Mouse (Mus musculus): ENCODE measurements around the gene Tsen15. TPM values are rescaled to one million over a fixed set of nuclear protein-coding genes. Genes with fewer than 3 reads are reported as not detected.

Gene Tsen15
- 47.0 and 56.3 TPM in 2 replicates for polyA plus RNA-seq (2015; fragmentation: Nextera tagmentation; extraction: Ambion mirVana)

DNA sequence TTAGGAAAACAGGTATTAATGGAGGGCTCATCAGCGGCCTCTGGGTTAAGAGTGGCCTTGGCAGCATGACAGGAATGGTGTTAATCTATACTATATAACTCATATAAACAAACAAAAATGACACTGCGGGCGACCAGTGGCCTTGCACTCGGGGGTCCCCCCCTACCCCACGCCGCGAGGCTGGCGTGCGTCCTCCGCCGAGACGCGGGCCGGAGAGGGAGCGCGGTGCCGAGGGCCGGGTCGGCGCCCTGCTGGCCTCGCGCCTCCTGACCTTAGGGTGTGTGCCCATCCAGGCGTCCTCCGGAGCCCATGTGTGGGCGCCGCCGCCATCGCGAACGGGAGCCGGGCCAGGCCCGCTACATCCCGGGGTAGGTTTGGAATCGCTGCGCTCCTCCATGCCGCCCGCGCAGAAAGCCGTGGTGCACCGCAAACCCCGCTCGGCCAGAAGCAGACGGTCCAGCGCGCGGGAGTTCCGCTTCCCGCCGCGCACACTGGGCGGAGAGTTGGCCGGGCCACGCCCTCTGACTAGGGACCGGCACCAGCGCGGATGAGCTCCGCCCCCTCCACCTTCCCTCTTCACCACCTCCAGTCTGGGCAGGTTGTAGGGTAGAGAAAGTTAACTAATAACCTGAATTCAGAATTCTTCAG is at the start of gene Tsen15:
TSS of gene Tsen15 (minus strand) at position 501 of the 648 bp plus-strand sequence.

DNA sequence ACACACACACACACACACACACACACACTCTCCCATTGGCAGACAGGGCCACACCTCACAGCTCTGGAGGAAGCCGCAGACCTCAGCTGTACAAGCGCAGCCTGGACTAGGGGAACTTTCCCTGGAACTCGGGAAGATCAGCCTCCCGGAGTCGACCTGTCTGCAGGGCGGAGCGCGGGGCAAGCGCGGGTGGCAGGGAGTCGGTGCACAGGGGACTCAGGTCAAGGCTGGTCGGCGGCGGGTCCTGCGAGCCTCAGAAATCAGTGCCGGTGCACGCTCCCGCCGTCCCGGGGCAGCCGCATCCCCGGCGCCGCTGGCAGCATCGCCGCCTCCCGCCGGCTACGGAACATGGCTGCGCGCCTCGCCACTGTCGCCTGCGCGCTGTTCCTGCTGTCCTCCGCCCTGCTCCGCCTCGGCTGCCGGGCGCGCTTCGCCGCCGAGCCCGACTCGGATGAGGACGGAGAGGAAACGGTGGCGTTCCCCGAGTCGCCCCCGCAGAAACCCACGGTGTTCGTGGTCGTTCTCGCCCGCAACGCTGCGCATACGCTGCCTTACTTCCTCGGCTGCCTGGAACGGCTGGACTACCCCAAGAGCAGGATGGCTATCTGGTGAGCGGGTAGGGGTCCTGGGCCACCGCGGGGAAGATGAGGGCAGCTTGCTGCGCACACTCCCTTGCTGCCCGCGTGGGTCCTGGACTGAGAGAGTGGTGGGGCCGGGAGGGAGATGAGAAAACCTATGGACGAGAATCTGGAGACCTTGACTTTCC is 13.5 kb upstream of the Tsen15 start, which contains the start of gene Colgalt2:
TSS of gene Colgalt2 (plus strand) at position 41 of the 766 bp plus-strand sequence.

Other genes starting within 250 kb of the Tsen15 start
- gene Colgalt2, start 13.1 kb upstream of the Tsen15 start, polyA plus RNA-seq (2015; fragmentation: Nextera tagmentation; extraction: Ambion mirVana) = 0.35 and 0.88 TPM in 2 replicates